Mouse (Mus musculus): ENCODE results near the gene Taf9. TPM values are rescaled to one million over a fixed set of nuclear protein-coding genes. Genes with fewer than 3 reads are reported as not detected.

The Taf9 gene
- polyA plus RNA-seq, 1 experiment = 649 TPM

- Histone ChIP-seq H3K4me1 (ENCODE audit: control insufficient read depth, insufficient read depth, low read length) (no peaks in the 10 kb centered on the region; the same call in none of the 2 replicates), H3K4me3 (ENCODE audit: control insufficient read depth, low read depth, low read length) (no peak overlapping the region), H3K36me3 (ENCODE audit: control insufficient read depth, insufficient read depth, low read length) (no peaks in the 10 kb centered on the region), H3K27ac (ENCODE audit: control insufficient read depth, insufficient read depth, low read depth, low read length) (no peak overlapping the region), H3K27me3 (ENCODE audit: control insufficient read depth, insufficient read depth, low read length) (no peaks in the 10 kb centered on the region)
- TF ChIP-seq POLR2A (IDR thresholded peaks at IDR 0.05; ENCODE audit: control insufficient read depth, low read depth, low read length) (no peak), CTCF (IDR thresholded peaks at IDR 0.05; ENCODE audit: control insufficient read depth, insufficient read depth, insufficient replicate concordance, low read depth, low read length) (no peak)
Measured at GRCm38 (mm10) chr13:100612251-100612650, 39.1 kb upstream of the Taf9 start.

GRCm38 (mm10) chr13:100612903-100613302 is 38.5 kb upstream of the Taf9 start:
- Histone ChIP-seq H3K27ac (ENCODE audit: control insufficient read depth, insufficient read depth, low read depth, low read length) (no peak overlapping the region), H3K27me3 (ENCODE audit: control insufficient read depth, insufficient read depth, low read length) (no peaks in the 10 kb centered on the region), H3K36me3 (ENCODE audit: control insufficient read depth, insufficient read depth, low read length) (no peaks in the 10 kb centered on the region), H3K4me3 (ENCODE audit: control insufficient read depth, low read depth, low read length) (no peak overlapping the region), H3K4me1 (ENCODE audit: control insufficient read depth, insufficient read depth, low read length) (no peaks in the 10 kb centered on the region; the same call in none of the 2 replicates)
- TF ChIP-seq POLR2A (IDR thresholded peaks at IDR 0.05; ENCODE audit: control insufficient read depth, low read depth, low read length) (no peak), CTCF (IDR thresholded peaks at IDR 0.05; ENCODE audit: control insufficient read depth, insufficient read depth, insufficient replicate concordance, low read depth, low read length) (no peak; the same call in 1 of the 2 replicates)

- TF ChIP-seq CTCF (IDR thresholded peaks at IDR 0.05; ENCODE audit: control insufficient read depth, insufficient read depth, insufficient replicate concordance, low read depth, low read length) (no peak), POLR2A (IDR thresholded peaks at IDR 0.05; ENCODE audit: control insufficient read depth, low read depth, low read length) (no peak)
- peak within 1 kb of the TSS; percentile 48 for H3K4me3 ChIP-seq (ENCODE audit: control insufficient read depth, low read depth, low read length)
- peaks cover 1% of the 10 kb centered on the region for H3K36me3 ChIP-seq (ENCODE audit: control insufficient read depth, insufficient read depth, low read length)
- no peaks in the 10 kb centered on the region for H3K27me3 ChIP-seq (ENCODE audit: control insufficient read depth, insufficient read depth, low read length)
- no peak within 1 kb of the TSS for H3K27ac ChIP-seq (ENCODE audit: control insufficient read depth, insufficient read depth, low read depth, low read length)
- H3K4me1 ChIP-seq (ENCODE audit: control insufficient read depth, insufficient read depth, low read length) = no peaks in the 10 kb centered on the region; the same call in none of the 2 replicates
Measured at GRCm38 (mm10) chr13:100616181-100617087, 34.9 kb upstream of the Taf9 start, which contains the start of gene Marveld2. Gene Marveld2 (minus strand): TSS chr13:100616971.

GRCm38 (mm10) chr13:100617583-100617982 is 33.8 kb upstream of the Taf9 start:
- TF ChIP-seq POLR2A (IDR thresholded peaks at IDR 0.05; ENCODE audit: control insufficient read depth, low read depth, low read length) = no peak
- no peak for TF ChIP-seq CTCF (IDR thresholded peaks at IDR 0.05; ENCODE audit: control insufficient read depth, insufficient read depth, insufficient replicate concordance, low read depth, low read length)
- Histone ChIP-seq H3K4me1 (ENCODE audit: control insufficient read depth, insufficient read depth, low read length) (no peaks in the 10 kb centered on the region; the same call in none of the 2 replicates), H3K4me3 (ENCODE audit: control insufficient read depth, low read depth, low read length) (no peak overlapping the region), H3K36me3 (ENCODE audit: control insufficient read depth, insufficient read depth, low read length) (peaks cover 1% of the 10 kb centered on the region), H3K27ac (ENCODE audit: control insufficient read depth, insufficient read depth, low read depth, low read length) (no peak overlapping the region), H3K27me3 (ENCODE audit: control insufficient read depth, insufficient read depth, low read length) (no peaks in the 10 kb centered on the region)

- Histone ChIP-seq H3K4me1 (ENCODE audit: control insufficient read depth, insufficient read depth, low read length) (no peaks in the 10 kb centered on the region; the same call in 1 of the 2 replicates), H3K4me3 (ENCODE audit: control insufficient read depth, low read depth, low read length) (no peak overlapping the region), H3K36me3 (ENCODE audit: control insufficient read depth, insufficient read depth, low read length) (peaks cover 1% of the 10 kb centered on the region), H3K27me3 (ENCODE audit: control insufficient read depth, insufficient read depth, low read length) (no peaks in the 10 kb centered on the region), H3K27ac (ENCODE audit: control insufficient read depth, insufficient read depth, low read depth, low read length) (no peak overlapping the region)
- TF ChIP-seq POLR2A (IDR thresholded peaks at IDR 0.05; ENCODE audit: control insufficient read depth, low read depth, low read length) (no peak), CTCF (IDR thresholded peaks at IDR 0.05; ENCODE audit: control insufficient read depth, insufficient read depth, insufficient replicate concordance, low read depth, low read length) (no peak)
Measured at GRCm38 (mm10) chr13:100622241-100622640, 29.1 kb upstream of the Taf9 start.

GRCm38 (mm10) chr13:100634106-100634691 is 17.2 kb upstream of the Taf9 start:
- H3K27me3 ChIP-seq (ENCODE audit: control insufficient read depth, insufficient read depth, low read length) = no peaks in the 10 kb centered on the region
- H3K36me3 ChIP-seq (ENCODE audit: control insufficient read depth, insufficient read depth, low read length) = no peaks in the 10 kb centered on the region
- no peak overlapping the region for H3K4me3 ChIP-seq (ENCODE audit: control insufficient read depth, low read depth, low read length)
- H3K27ac ChIP-seq (ENCODE audit: control insufficient read depth, insufficient read depth, low read depth, low read length) = no peak overlapping the region
- no peak for TF ChIP-seq CTCF (IDR thresholded peaks at IDR 0.05; ENCODE audit: control insufficient read depth, insufficient read depth, insufficient replicate concordance, low read depth, low read length)
- no peak for TF ChIP-seq POLR2A (IDR thresholded peaks at IDR 0.05; ENCODE audit: control insufficient read depth, low read depth, low read length)
- no peaks in the 10 kb centered on the region for H3K4me1 ChIP-seq (ENCODE audit: control insufficient read depth, insufficient read depth, low read length)
